Mouse (Mus musculus): ENCODE results near the gene Xpnpep1. TPM values are rescaled to one million over a fixed set of nuclear protein-coding genes. Genes with fewer than 3 reads are reported as not detected.

Xpnpep1 gene
- polyA plus RNA-seq, 1 experiment from 2014 or later: 109 TPM

- H3K9ac ChIP-seq: no peak overlapping the region
- H3K27ac ChIP-seq: no peak overlapping the region
- H3K9me3 ChIP-seq (replicated peaks): no peaks in the 10 kb centered on the region
- H3K27me3 ChIP-seq: no peaks in the 10 kb centered on the region
- H3K4me1 ChIP-seq (replicated peaks): peaks cover 52% of the 10 kb centered on the region
- H3K4me3 ChIP-seq (replicated peaks): no peak overlapping the region
- ATAC-seq (ENCODE audit: low read depth) (no peak), DNase-seq (no peak)
- H3K4me2 ChIP-seq: no peak overlapping the region
- peaks cover 68% of the 10 kb centered on the region for H3K36me3 ChIP-seq
- WGBS (ENCODE audit: insufficient replicate concordance): 74% methylated on average over 5 of the region's 5 CpGs
These were observed 10.3 kb downstream of the Xpnpep1 start for GRCm38 (mm10) chr19:53029686-53030085.

- Histone ChIP-seq H3K9ac (no peak overlapping the region), H3K27me3 (no peaks in the 10 kb centered on the region), H3K4me2 (no peak overlapping the region), H3K9me3 (replicated peaks) (no peaks in the 10 kb centered on the region), H3K4me3 (replicated peaks) (no peak overlapping the region), H3K36me3 (peaks cover 75% of the 10 kb centered on the region), H3K27ac (no peak overlapping the region), H3K4me1 (replicated peaks) (peaks cover 48% of the 10 kb centered on the region)
- no peak for DNase-seq
- no peak for ATAC-seq (ENCODE audit: low read depth)
- WGBS (ENCODE audit: insufficient replicate concordance): 86% methylated on average over 7 of the region's 7 CpGs
These were observed 11.0 kb downstream of the Xpnpep1 start for GRCm38 (mm10) chr19:53029045-53029444.

GRCm38 (mm10) chr19:53028216-53028615 is 11.8 kb downstream of the Xpnpep1 start:
- Histone ChIP-seq H3K36me3 (peaks cover 83% of the 10 kb centered on the region), H3K27me3 (no peaks in the 10 kb centered on the region), H3K4me3 (replicated peaks) (no peak overlapping the region), H3K4me1 (replicated peaks) (peaks cover 45% of the 10 kb centered on the region), H3K9ac (no peak overlapping the region), H3K27ac (no peak overlapping the region), H3K9me3 (replicated peaks) (no peaks in the 10 kb centered on the region), H3K4me2 (no peak overlapping the region)
- 87% methylated on average over 12 of the region's 12 CpGs for WGBS (ENCODE audit: insufficient replicate concordance)
- DNase-seq: no peak
- ATAC-seq (ENCODE audit: low read depth): no peak

GRCm38 (mm10) chr19:53023189-53023588 is 16.8 kb downstream of the Xpnpep1 start:
- Histone ChIP-seq H3K9me3 (replicated peaks) (no peaks in the 10 kb centered on the region), H3K4me2 (no peak overlapping the region), H3K27me3 (no peaks in the 10 kb centered on the region), H3K36me3 (peaks cover 92% of the 10 kb centered on the region), H3K4me3 (replicated peaks) (no peak overlapping the region), H3K4me1 (replicated peaks) (peaks cover 17% of the 10 kb centered on the region; the same call in 1 of the 2 replicates), H3K9ac (no peak overlapping the region), H3K27ac (no peak overlapping the region)
- no peak for DNase-seq
- no peak for ATAC-seq (ENCODE audit: low read depth)
- WGBS (ENCODE audit: insufficient replicate concordance): 81% methylated on average over 10 of the region's 10 CpGs

- peaks cover 92% of the 10 kb centered on the region for H3K36me3 ChIP-seq
- 78% methylated on average over 8 of the region's 8 CpGs for WGBS (ENCODE audit: insufficient replicate concordance)
- ATAC-seq (ENCODE audit: low read depth) (no peak), DNase-seq (no peak)
- no peaks in the 10 kb centered on the region for H3K9me3 ChIP-seq (replicated peaks)
- H3K9ac ChIP-seq: no peak overlapping the region
- H3K4me1 ChIP-seq (replicated peaks): peaks cover 17% of the 10 kb centered on the region; the same call in 1 of the 2 replicates
- no peaks in the 10 kb centered on the region for H3K27me3 ChIP-seq
- no peak overlapping the region for H3K27ac ChIP-seq
- H3K4me3 ChIP-seq (replicated peaks): no peak overlapping the region
- H3K4me2 ChIP-seq: no peak overlapping the region
These were observed 17.9 kb downstream of the Xpnpep1 start for GRCm38 (mm10) chr19:53022037-53022614.

- H3K4me3 ChIP-seq (replicated peaks): no peak overlapping the region
- peaks cover 87% of the 10 kb centered on the region for H3K36me3 ChIP-seq
- DNase-seq (no peak), ATAC-seq (ENCODE audit: low read depth) (no peak)
- H3K9me3 ChIP-seq (replicated peaks): no peaks in the 10 kb centered on the region
- H3K4me2 ChIP-seq: no peak overlapping the region
- H3K27ac ChIP-seq: no peak overlapping the region
- no peaks in the 10 kb centered on the region for H3K27me3 ChIP-seq
- 82% methylated on average over 10 of the region's 10 CpGs for WGBS (ENCODE audit: insufficient replicate concordance)
- no peak overlapping the region for H3K9ac ChIP-seq
- peaks cover 17% of the 10 kb centered on the region; the same call in 1 of the 2 replicates for H3K4me1 ChIP-seq (replicated peaks)
These were observed 18.5 kb downstream of the Xpnpep1 start for GRCm38 (mm10) chr19:53021537-53021936.

- Histone ChIP-seq H3K4me3 (replicated peaks) (no peak overlapping the region), H3K9ac (no peak overlapping the region), H3K9me3 (replicated peaks) (no peaks in the 10 kb centered on the region), H3K27ac (no peak overlapping the region), H3K27me3 (no peaks in the 10 kb centered on the region), H3K4me1 (replicated peaks) (peaks cover 17% of the 10 kb centered on the region; the same call in 1 of the 2 replicates), H3K36me3 (peaks cover 87% of the 10 kb centered on the region), H3K4me2 (no peak overlapping the region)
- DNase-seq: no peak
- WGBS (ENCODE audit: insufficient replicate concordance): 76% methylated on average over 13 of the region's 13 CpGs
- no peak for ATAC-seq (ENCODE audit: low read depth)
These were observed 20.1 kb downstream of the Xpnpep1 start for GRCm38 (mm10) chr19:53019716-53020463.

- DNase-seq (no peak), ATAC-seq (ENCODE audit: low read depth) (no peak)
- no peak overlapping the region; the same call in 1 of the 2 replicates for H3K27ac ChIP-seq
- no peaks in the 10 kb centered on the region for H3K27me3 ChIP-seq
- H3K9ac ChIP-seq: no peak overlapping the region
- 89% methylated on average over 9 of the region's 9 CpGs for WGBS (ENCODE audit: insufficient replicate concordance)
- H3K4me3 ChIP-seq (replicated peaks): no peak overlapping the region
- peaks cover 87% of the 10 kb centered on the region for H3K36me3 ChIP-seq
- no peaks in the 10 kb centered on the region for H3K9me3 ChIP-seq (replicated peaks)
- H3K4me2 ChIP-seq: no peak overlapping the region
- peaks cover 10% of the 10 kb centered on the region; the same call in 1 of the 2 replicates for H3K4me1 ChIP-seq (replicated peaks)
These were observed 22.1 kb downstream of the Xpnpep1 start for GRCm38 (mm10) chr19:53017954-53018353.

- H3K27me3 ChIP-seq: no peaks in the 10 kb centered on the region
- no peaks in the 10 kb centered on the region for H3K9me3 ChIP-seq (replicated peaks)
- H3K36me3 ChIP-seq: peaks cover 87% of the 10 kb centered on the region
- no peak overlapping the region; the same call in 1 of the 2 replicates for H3K27ac ChIP-seq
- H3K4me1 ChIP-seq (replicated peaks): peaks cover 7% of the 10 kb centered on the region; the same call in 1 of the 2 replicates
- ATAC-seq (ENCODE audit: low read depth): no peak
- H3K4me2 ChIP-seq: no peak overlapping the region
- no peak overlapping the region for H3K9ac ChIP-seq
- WGBS (ENCODE audit: insufficient replicate concordance): 81% methylated on average over 11 of the region's 11 CpGs
- no peak for DNase-seq
- no peak overlapping the region for H3K4me3 ChIP-seq (replicated peaks)
These were observed 22.8 kb downstream of the Xpnpep1 start for GRCm38 (mm10) chr19:53017248-53017647.

- WGBS (ENCODE audit: insufficient replicate concordance): 82% methylated on average over 21 of the region's 21 CpGs
- no peak overlapping the region for H3K27ac ChIP-seq
- DNase-seq (no peak), ATAC-seq (ENCODE audit: low read depth) (no peak)
- no peak overlapping the region for H3K9ac ChIP-seq
- H3K4me1 ChIP-seq (replicated peaks): peaks cover 9% of the 10 kb centered on the region; the same call in 1 of the 2 replicates
- H3K27me3 ChIP-seq: no peaks in the 10 kb centered on the region
- H3K9me3 ChIP-seq (replicated peaks): no peaks in the 10 kb centered on the region
- no peak overlapping the region for H3K4me2 ChIP-seq
- no peak overlapping the region for H3K4me3 ChIP-seq (replicated peaks)
- H3K36me3 ChIP-seq: peaks cover 90% of the 10 kb centered on the region
These were observed 24.9 kb downstream of the Xpnpep1 start for GRCm38 (mm10) chr19:53014910-53015710.

- no peak overlapping the region for H3K4me2 ChIP-seq
- H3K27me3 ChIP-seq: no peaks in the 10 kb centered on the region
- DNase-seq (no peak), ATAC-seq (ENCODE audit: low read depth) (no peak)
- H3K4me3 ChIP-seq (replicated peaks): no peak overlapping the region
- H3K4me1 ChIP-seq (replicated peaks): 0 out of 2 replicates have a peak, but pooled peaks cover 6% of the 10 kb centered on the region
- no peak overlapping the region for H3K9ac ChIP-seq
- peaks cover 92% of the 10 kb centered on the region for H3K36me3 ChIP-seq
- 71% methylated on average over 3 of the region's 3 CpGs for WGBS (ENCODE audit: insufficient replicate concordance)
- H3K9me3 ChIP-seq (replicated peaks): no peaks in the 10 kb centered on the region
- H3K27ac ChIP-seq: no peak overlapping the region
These were observed 26.3 kb downstream of the Xpnpep1 start for GRCm38 (mm10) chr19:53013744-53014143.
